Mouse (Mus musculus): ENCODE data around the gene Smarcc1. TPM values are rescaled to one million over a fixed set of nuclear protein-coding genes. Genes with fewer than 3 reads are reported as not detected.

The Smarcc1 gene
- polyA plus RNA-seq, 1 experiment from 2014 or later, result 18.5 TPM

DNA sequence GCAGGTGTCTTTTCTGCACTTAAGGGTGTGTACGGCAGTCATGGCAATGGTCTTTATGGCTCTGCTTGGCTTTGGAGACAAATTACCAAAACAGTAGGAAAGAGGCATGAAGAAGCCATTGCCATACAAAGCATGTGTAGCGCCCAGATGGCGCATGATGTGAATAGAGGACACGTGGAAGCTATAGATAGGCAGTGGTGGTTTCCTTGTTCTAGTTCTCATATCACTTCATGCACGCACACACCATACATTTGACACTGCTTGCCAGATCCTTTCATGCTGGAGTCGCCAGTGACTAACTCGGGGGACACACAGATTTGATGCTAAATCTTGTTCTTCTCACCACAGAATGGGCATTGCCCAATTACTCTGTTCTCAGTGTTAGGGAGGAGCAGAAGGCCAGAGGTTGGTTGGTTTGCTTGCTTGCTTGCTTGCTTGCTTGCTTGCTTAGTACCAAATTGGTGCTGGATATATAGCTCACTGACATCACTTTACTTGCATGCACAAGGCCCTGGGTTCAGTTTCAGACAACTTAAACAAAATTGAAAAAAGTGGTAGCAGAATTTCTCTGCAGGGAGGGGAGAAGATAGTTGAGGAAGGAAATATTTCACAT is 125.8 kb downstream of the Smarcc1 start, which contains the start of gene Cspg5:
TSS of gene Cspg5 (plus strand) at position 563 of the 613 bp plus-strand sequence.
- Histone ChIP-seq H3K9me3 (ENCODE audit: low read length) (no peaks in the 10 kb centered on the region), H3K4me1 (ENCODE audit: insufficient read depth) (peaks cover 11% of the 10 kb centered on the region), H3K27ac (ENCODE audit: low read depth) (no peak within 1 kb of the TSS), H3K9ac (replicated peaks) (no peak within 1 kb of the TSS), H3K36me3 (replicated peaks; ENCODE audit: insufficient read depth, low read length) (peaks cover 3% of the 10 kb centered on the region), H3K4me3 (ENCODE audit: low read depth, low read length) (peak within 1 kb of the TSS; percentile 62), H3K27me3 (ENCODE audit: insufficient read depth, low read length) (peaks cover 23% of the 10 kb centered on the region), H3K4me2 (ENCODE audit: low read depth, low read length) (peak within 1 kb of the TSS; percentile 99)
- TF ChIP-seq CTCF (IDR thresholded peaks at IDR 0.05; ENCODE audit: low read depth) (no peak), EP300 (IDR thresholded peaks at IDR 0.05; ENCODE audit: low read depth) (no peak)
- ATAC-seq, result no peak
- 53% methylated on average over 7 of the region's 7 CpGs for WGBS (ENCODE audit: insufficient replicate concordance)
- no peak for DNase-seq

DNA sequence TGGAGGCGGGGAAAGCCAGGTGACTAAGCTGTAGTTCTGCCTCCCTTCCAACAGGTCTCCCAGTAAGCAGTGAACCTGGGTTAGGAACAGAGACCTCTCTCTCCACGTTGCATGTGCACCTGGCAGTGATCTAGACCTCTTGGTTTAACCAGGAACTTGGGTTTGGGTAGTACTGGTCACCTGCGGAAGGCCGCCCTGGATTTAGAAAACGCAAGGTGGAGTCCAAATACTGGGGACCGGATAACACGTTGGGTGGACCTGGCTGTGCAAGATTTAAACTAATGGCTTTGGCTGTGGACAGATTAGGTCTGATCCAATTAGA is 127.0 kb downstream of the Smarcc1 start:
- Histone ChIP-seq H3K9me3 (ENCODE audit: low read length) (no peaks in the 10 kb centered on the region), H3K4me2 (ENCODE audit: low read depth, low read length) (peak overlapping the region; percentile 99), H3K4me1 (ENCODE audit: insufficient read depth) (peaks cover 11% of the 10 kb centered on the region), H3K36me3 (replicated peaks; ENCODE audit: insufficient read depth, low read length) (peaks cover under 1% of the 10 kb centered on the region; the same call in 1 of the 2 replicates), H3K4me3 (ENCODE audit: low read depth, low read length) (peak overlapping the region; percentile 62), H3K27me3 (ENCODE audit: insufficient read depth, low read length) (peaks cover 23% of the 10 kb centered on the region), H3K9ac (replicated peaks) (no peak overlapping the region), H3K27ac (ENCODE audit: low read depth) (no peak overlapping the region)
- ATAC-seq (0 out of 2 replicates have a peak, but pooled peaks have one; percentile 12), DNase-seq (no peak)
- TF ChIP-seq EP300 (IDR thresholded peaks at IDR 0.05; ENCODE audit: low read depth) (no peak), CTCF (IDR thresholded peaks at IDR 0.05; ENCODE audit: low read depth) (no peak)
- 28% methylated on average over 7 of the region's 7 CpGs for WGBS (ENCODE audit: insufficient replicate concordance)

GRCm38 (mm10) chr9:110244889-110245589 is 127.5 kb downstream of the Smarcc1 start:
- 4% methylated on average over 67 of the region's 93 CpGs for WGBS (ENCODE audit: insufficient replicate concordance)
- Histone ChIP-seq H3K9me3 (ENCODE audit: low read length) (no peaks in the 10 kb centered on the region), H3K4me3 (ENCODE audit: low read depth, low read length) (peak overlapping the region; percentile 62), H3K9ac (replicated peaks) (peak overlapping the region; percentile 51; the same call in 1 of the 2 replicates), H3K27me3 (ENCODE audit: insufficient read depth, low read length) (peaks cover 23% of the 10 kb centered on the region), H3K27ac (ENCODE audit: low read depth) (no peak overlapping the region), H3K36me3 (replicated peaks; ENCODE audit: insufficient read depth, low read length) (no peaks in the 10 kb centered on the region), H3K4me2 (ENCODE audit: low read depth, low read length) (peak overlapping the region; percentile 99), H3K4me1 (ENCODE audit: insufficient read depth) (peaks cover 11% of the 10 kb centered on the region)
- TF ChIP-seq CTCF (IDR thresholded peaks at IDR 0.05; ENCODE audit: low read depth) (no peak), EP300 (IDR thresholded peaks at IDR 0.05; ENCODE audit: low read depth) (no peak)
- DNase-seq (peak; percentile 28), ATAC-seq (peak; percentile 48)

DNA sequence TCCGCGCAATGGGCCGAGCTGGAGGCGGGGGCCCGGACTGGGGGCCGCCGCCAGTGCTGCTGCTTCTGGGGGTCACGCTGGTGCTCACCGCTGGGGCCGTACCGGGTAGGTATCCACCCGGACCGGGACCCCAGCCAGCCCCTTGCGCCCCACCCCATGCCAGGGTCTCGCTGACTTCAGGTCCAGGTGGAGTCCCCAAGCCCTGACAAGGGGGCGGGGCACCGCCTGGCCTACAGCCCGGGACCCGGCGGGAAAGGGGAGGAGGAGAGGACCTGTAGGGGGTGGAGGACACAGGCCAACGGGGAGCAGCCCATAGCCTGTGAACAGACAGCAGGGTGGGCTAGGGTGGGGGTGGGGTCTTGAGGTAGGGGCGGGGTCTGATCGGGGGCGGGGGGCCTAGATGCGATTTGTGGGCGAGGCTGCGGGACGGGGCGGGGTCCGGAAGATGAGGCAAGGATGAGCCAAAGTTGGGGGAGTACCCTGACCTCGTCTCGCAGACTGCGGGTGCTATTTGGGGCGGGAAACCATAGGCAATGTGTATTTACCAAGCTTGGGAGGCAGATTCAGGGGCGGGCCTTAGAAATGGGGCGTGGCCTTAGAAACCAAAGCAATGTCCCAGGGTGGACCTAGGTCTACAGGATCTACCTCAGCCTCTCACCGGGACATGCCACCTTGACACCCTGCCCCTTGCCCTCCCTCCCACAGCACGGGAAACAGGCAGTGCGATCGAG is 128.2 kb downstream of the Smarcc1 start:
- no peak for TF ChIP-seq EP300 (IDR thresholded peaks at IDR 0.05; ENCODE audit: low read depth)
- TF ChIP-seq CTCF (IDR thresholded peaks at IDR 0.05; ENCODE audit: low read depth), result no peak
- H3K4me3 ChIP-seq (ENCODE audit: low read depth, low read length), result peak overlapping the region; percentile 62
- H3K9ac ChIP-seq (replicated peaks), result peak overlapping the region; percentile 51; the same call in 1 of the 2 replicates
- ATAC-seq (peak; percentile 69), DNase-seq (peak; percentile 57)
- peaks cover 11% of the 10 kb centered on the region for H3K4me1 ChIP-seq (ENCODE audit: insufficient read depth)
- no peaks in the 10 kb centered on the region for H3K36me3 ChIP-seq (replicated peaks; ENCODE audit: insufficient read depth, low read length)
- no peak overlapping the region for H3K27ac ChIP-seq (ENCODE audit: low read depth)
- H3K9me3 ChIP-seq (ENCODE audit: low read length), result no peaks in the 10 kb centered on the region
- WGBS (ENCODE audit: insufficient replicate concordance), result 2% methylated on average over 31 of the region's 40 CpGs
- H3K27me3 ChIP-seq (ENCODE audit: insufficient read depth, low read length), result peaks cover 23% of the 10 kb centered on the region
- H3K4me2 ChIP-seq (ENCODE audit: low read depth, low read length), result peak overlapping the region; percentile 99

DNA sequence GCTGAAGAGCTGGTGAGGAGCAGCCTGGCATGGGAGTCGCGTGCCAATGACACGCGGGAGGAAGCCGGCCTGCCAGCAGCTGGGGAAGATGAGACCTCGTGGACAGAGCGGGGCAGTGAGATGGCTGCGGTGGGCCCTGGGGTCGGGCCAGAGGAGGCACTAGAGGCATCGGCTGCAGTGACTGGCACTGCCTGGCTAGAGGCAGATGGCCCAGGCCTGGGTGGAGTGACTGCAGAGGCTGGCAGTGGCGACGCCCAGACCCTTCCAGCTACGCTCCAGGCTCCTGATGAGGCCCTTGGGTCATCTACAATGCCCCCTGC is 128.8 kb downstream of the Smarcc1 start:
- no peak for ATAC-seq
- peak overlapping the region; percentile 26; the same call in 1 of the 2 replicates for H3K9ac ChIP-seq (replicated peaks)

GRCm38 (mm10) chr9:110247049-110247448 is 129.5 kb downstream of the Smarcc1 start:
- peaks cover 23% of the 10 kb centered on the region for H3K27me3 ChIP-seq (ENCODE audit: insufficient read depth, low read length)
- no peak for ATAC-seq

More for the DNA sequence above, 128.8 kb downstream of the Smarcc1 start:
- peak overlapping the region; percentile 62 for H3K4me3 ChIP-seq (ENCODE audit: low read depth, low read length)
- WGBS (ENCODE audit: insufficient replicate concordance), result 43% methylated on average over 13 of the region's 13 CpGs
- H3K36me3 ChIP-seq (replicated peaks; ENCODE audit: insufficient read depth, low read length), result no peaks in the 10 kb centered on the region
- H3K4me2 ChIP-seq (ENCODE audit: low read depth, low read length), result peak overlapping the region; percentile 99
- TF ChIP-seq EP300 (IDR thresholded peaks at IDR 0.05; ENCODE audit: low read depth), result no peak
- TF ChIP-seq CTCF (IDR thresholded peaks at IDR 0.05; ENCODE audit: low read depth), result no peak
- peaks cover 23% of the 10 kb centered on the region for H3K27me3 ChIP-seq (ENCODE audit: insufficient read depth, low read length)
- H3K27ac ChIP-seq (ENCODE audit: low read depth), result no peak overlapping the region
- no peaks in the 10 kb centered on the region for H3K9me3 ChIP-seq (ENCODE audit: low read length)
- DNase-seq, result no peak
- H3K4me1 ChIP-seq (ENCODE audit: insufficient read depth), result peaks cover 11% of the 10 kb centered on the region

More at GRCm38 (mm10) chr9:110247049-110247448, 129.5 kb downstream of the Smarcc1 start:
- 79% methylated on average over 10 of the region's 10 CpGs for WGBS (ENCODE audit: insufficient replicate concordance)
- H3K4me2 ChIP-seq (ENCODE audit: low read depth, low read length), result no peak overlapping the region
- H3K4me3 ChIP-seq (ENCODE audit: low read depth, low read length), result no peak overlapping the region
- TF ChIP-seq CTCF (IDR thresholded peaks at IDR 0.05; ENCODE audit: low read depth) (no peak), EP300 (IDR thresholded peaks at IDR 0.05; ENCODE audit: low read depth) (no peak)
- H3K27ac ChIP-seq (ENCODE audit: low read depth), result no peak overlapping the region
- H3K9me3 ChIP-seq (ENCODE audit: low read length), result no peaks in the 10 kb centered on the region
- DNase-seq, result no peak
- H3K9ac ChIP-seq (replicated peaks), result no peak overlapping the region
- no peaks in the 10 kb centered on the region for H3K36me3 ChIP-seq (replicated peaks; ENCODE audit: insufficient read depth, low read length)
- H3K4me1 ChIP-seq (ENCODE audit: insufficient read depth), result peaks cover 11% of the 10 kb centered on the region
